ENCODE assay signal across 13 mouse cellular contexts in the genomic region with DNA sequence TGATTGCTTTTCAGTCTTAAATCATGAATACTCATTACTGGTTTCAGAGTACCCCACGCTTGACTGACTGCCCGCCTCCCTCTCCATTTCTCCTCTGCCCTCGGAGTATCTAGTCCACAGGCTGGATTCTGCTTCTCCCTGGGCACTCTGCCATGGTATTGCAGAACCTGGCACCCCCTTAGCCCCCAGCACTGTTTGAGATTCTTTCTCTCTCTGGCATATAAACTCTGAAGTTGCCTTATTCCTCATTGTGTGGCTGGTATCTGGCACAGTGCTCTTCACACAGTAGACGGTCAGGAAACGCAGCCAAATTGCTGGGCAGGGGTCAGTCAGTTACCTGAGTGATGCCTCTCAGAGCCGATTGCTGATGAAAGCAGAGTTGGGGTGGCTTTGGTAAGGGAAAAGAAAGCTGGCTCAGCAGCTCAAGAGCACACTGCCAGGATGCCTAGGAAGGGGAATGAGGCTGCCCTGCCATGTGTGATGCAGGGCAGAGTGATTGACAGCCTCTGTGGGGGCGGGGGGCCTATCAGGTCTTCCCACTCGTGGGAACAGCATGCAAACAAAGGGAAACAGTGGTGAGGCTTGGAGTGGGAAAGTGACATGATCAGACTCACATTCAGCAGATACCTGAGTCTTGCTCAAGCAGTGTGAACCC. TPM values are rescaled to one million over a fixed set of nuclear protein-coding genes. Genes with fewer than 3 reads are reported as not detected.
DNase-seq lines count a peak whose midpoint lies in the region; ATAC-seq lines count a peak whose summit lies in the region.
"Had no signal": no experiment of that assay in that cellular context is flagged by ENCODE, and none has a peak within 500 bp of the region (broad histone marks: within the 10 kb centered on the region; RNA-seq: fewer than 3 reads in every experiment).

No protein-coding gene starts in this region.

- 70% methylated on average over 8 of the region's 8 CpGs for WGBS in heart, embryonic 15.5 days
- 69% methylated on average over 8 of the region's 8 CpGs for WGBS in hindbrain, embryonic 16.5 days

- intact Hi-C loops in heart, postnatal 14 days (cut with DNase I), result loop anchor here (10.0 kb wide), 1 partner anchor 335 kb away; a partner anchor contains a TSS

- peaks cover 28% of the 10 kb centered on the region for H3K4me1 ChIP-seq in heart, embryonic 15.5 days (replicated peaks)
- peaks cover 8% of the 10 kb centered on the region for H3K4me1 ChIP-seq in hindbrain, embryonic 16.5 days (ENCODE audit: control insufficient read depth, insufficient read depth, low read depth, low read length)

- no peak overlapping the region for H3K4me2 ChIP-seq in heart, embryonic 15.5 days
- H3K4me2 ChIP-seq in hindbrain, embryonic 16.5 days (ENCODE audit: low read length), result no peak overlapping the region
- H3K4me2 ChIP-seq: liver, embryonic 12.5 days had no signal

- H3K9ac ChIP-seq in heart, embryonic 15.5 days, result 0 out of 2 replicates have a peak overlapping the region, but pooled peaks have one; percentile 6
- H3K9ac ChIP-seq in hindbrain, embryonic 16.5 days (ENCODE audit: low read depth, low read length), result no peak overlapping the region
- H3K9ac ChIP-seq: liver, embryonic 12.5 days had no signal

- no peaks in the 10 kb centered on the region for H3K9me3 ChIP-seq in heart, embryonic 15.5 days (replicated peaks)
- H3K9me3 ChIP-seq in hindbrain, embryonic 16.5 days (ENCODE audit: control insufficient read depth, low read length), result no peaks in the 10 kb centered on the region
- H3K9me3 ChIP-seq: liver, embryonic 12.5 days had no signal

- peak; percentile 25 for DNase-seq in cerebellum, adult 9-10 months
- DNase-seq in cerebellum, adult 11 months, result no peak
- no peak for DNase-seq in heart, postnatal 14 days
- DNase-seq in kidney, postnatal 25 days, result peak; percentile 71 to 84
- no peak for DNase-seq in right cerebral cortex, postnatal 10 days (ENCODE audit: low spot score in 2 of 2)
- no peak for DNase-seq in urinary bladder, postnatal 14 days (ENCODE audit: low spot score)
- DNase-seq: right cerebral cortex, postnatal 14 days had no signal

- H3K27me3 ChIP-seq in heart, embryonic 15.5 days, result no peaks in the 10 kb centered on the region
- no peaks in the 10 kb centered on the region for H3K27me3 ChIP-seq in hindbrain, embryonic 16.5 days (replicated peaks; ENCODE audit: control insufficient read depth, insufficient read depth, low read length)
- H3K27me3 ChIP-seq: liver, embryonic 12.5 days had no signal

- H3K36me3 ChIP-seq in heart, embryonic 15.5 days, result peaks cover 86% of the 10 kb centered on the region
- H3K36me3 ChIP-seq in hindbrain, embryonic 16.5 days (ENCODE audit: control insufficient read depth, insufficient read depth, low read length), result peaks cover 56% of the 10 kb centered on the region

- H3K27ac ChIP-seq in heart, embryonic 15.5 days, result no peak overlapping the region
- H3K27ac ChIP-seq in hindbrain, embryonic 16.5 days (ENCODE audit: low read depth, low read length), result peak overlapping the region; percentile 52; the same call in 1 of the 2 replicates
- H3K27ac ChIP-seq: liver, embryonic 12.5 days; macrophage had no signal

- ATAC-seq in heart, embryonic 15.5 days (replicated peaks; ENCODE audit: insufficient number of reproducible peaks, insufficient read depth, low FRiP score, low read depth), result no peak
- peak; percentile 84 for ATAC-seq in hindbrain, embryonic 16.5 days
- ATAC-seq: activated CD4-positive, CD25-positive, alpha-beta regulatory T cell, adult 4 months; liver, embryonic 12.5 days had no signal

- no peak overlapping the region for H3K4me3 ChIP-seq in heart, embryonic 15.5 days
- no peak overlapping the region for H3K4me3 ChIP-seq in hindbrain, embryonic 16.5 days (ENCODE audit: low read length)
- H3K4me3 ChIP-seq: liver, embryonic 12.5 days had no signal

RNA-seq across cellular contexts. Expression of a gene that starts 7.0 kb away (rescaled TPM):
- 18.9 and 20.3 TPM in 2 replicates for polyA plus RNA-seq in heart, embryonic 15.5 days (2015; fragmentation: Nextera tagmentation; extraction: Ambion mirVana)
- total RNA-seq in heart, postnatal 14 days (2021), result 10 to 100 TPM; 17.4 to 18.7 TPM
- polyA plus RNA-seq in hindbrain, embryonic 16.5 days (2015; fragmentation: Nextera tagmentation; extraction: Ambion mirVana), result 32.2 and 36.7 TPM in 2 replicates

RNA-seq across cellular contexts. Expression of a gene that starts 10.6 kb away (rescaled TPM):
- polyA plus RNA-seq in heart, embryonic 15.5 days (2015; fragmentation: Nextera tagmentation; extraction: Ambion mirVana), result 70.6 and 86.1 TPM in 2 replicates
- 10 to 100 TPM; 38.7 to 42.4 TPM for total RNA-seq in heart, postnatal 14 days (2021)
- 172 and 178 TPM in 2 replicates for polyA plus RNA-seq in hindbrain, embryonic 16.5 days (2015; fragmentation: Nextera tagmentation; extraction: Ambion mirVana)

RNA-seq across cellular contexts. Expression of a gene that starts 53.1 kb away (rescaled TPM):
- polyA plus RNA-seq in heart, embryonic 15.5 days (2015; fragmentation: Nextera tagmentation; extraction: Ambion mirVana), result 12.1 and 12.7 TPM in 2 replicates
- total RNA-seq in heart, postnatal 14 days (2021), result 10 to 100 TPM in 1 of 2 experiments, 1 to 10 TPM in 1; 9.1 to 11.9 TPM
- polyA plus RNA-seq in hindbrain, embryonic 16.5 days (2015; fragmentation: Nextera tagmentation; extraction: Ambion mirVana), result 0.80 and 0.82 TPM in 2 replicates
- polyA plus RNA-seq: activated CD4-positive, CD25-positive, alpha-beta regulatory T cell, adult 4 months; macrophage had no signal

RNA-seq across cellular contexts. Expression of a gene that starts 56.2 kb away (rescaled TPM):
- 61.9 and 63.1 TPM in 2 replicates for polyA plus RNA-seq in heart, embryonic 15.5 days (2015; fragmentation: Nextera tagmentation; extraction: Ambion mirVana)
- total RNA-seq in heart, postnatal 14 days (2021), result 10 to 100 TPM; 82.1 to 85.3 TPM
- polyA plus RNA-seq in hindbrain, embryonic 16.5 days (2015; fragmentation: Nextera tagmentation; extraction: Ambion mirVana), result 56.8 and 68.4 TPM in 2 replicates

RNA-seq across cellular contexts. Expression of a gene that starts 57.0 kb away (rescaled TPM):
- polyA plus RNA-seq in heart, embryonic 15.5 days (2015; fragmentation: Nextera tagmentation; extraction: Ambion mirVana), result 0.77 and 0.86 TPM in 2 replicates
- not detected for total RNA-seq in heart, postnatal 14 days (2021)
- not detected in 2 replicates for polyA plus RNA-seq in hindbrain, embryonic 16.5 days (2015; fragmentation: Nextera tagmentation; extraction: Ambion mirVana)
- polyA plus RNA-seq: activated CD4-positive, CD25-positive, alpha-beta regulatory T cell, adult 4 months; macrophage; neural tube, embryonic 11.5 days had no signal

Comparison
In these comparisons a context has a peak if more than half of its experiments do, and no peak if none do; other contexts are left out.
1. DNase-seq: peak in cerebellum, adult 9-10 months (single experiment) and kidney, postnatal 25 days (2 of 2); none in cerebellum, adult 11 months (single experiment), heart, postnatal 14 days (0 of 2), right cerebral cortex, postnatal 10 days (0 of 2) and urinary bladder, postnatal 14 days (single experiment).